ENCODE assay signal across 22 mouse cellular contexts in the genomic region with DNA sequence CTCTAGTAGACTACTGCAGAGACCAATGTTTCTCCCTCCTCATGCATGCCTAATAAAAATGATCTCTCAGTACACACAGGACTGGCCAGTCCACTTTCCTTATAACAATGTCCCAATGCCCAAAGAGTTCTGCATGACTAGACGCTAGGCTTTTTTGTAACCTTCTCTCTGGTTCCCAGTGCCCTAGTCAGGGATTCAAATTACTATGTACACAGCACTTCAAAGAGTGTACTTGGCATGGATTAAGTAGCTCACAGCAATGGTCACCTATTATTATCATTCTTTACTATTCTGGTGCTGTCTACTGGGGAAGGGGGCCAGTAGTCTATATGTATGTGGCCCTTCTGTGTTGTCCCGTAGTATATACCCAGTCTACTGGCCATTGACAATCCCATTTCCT. TPM values are rescaled to one million over a fixed set of nuclear protein-coding genes. Genes with fewer than 3 reads are reported as not detected.
DNase-seq lines count a peak whose midpoint lies in the region; ATAC-seq and TF ChIP-seq lines count a peak whose summit lies in the region.
"Had no signal": no experiment of that assay in that cellular context is flagged by ENCODE, and none has a peak within 500 bp of the region (broad histone marks: within the 10 kb centered on the region; RNA-seq: fewer than 3 reads in every experiment).

No protein-coding gene starts in this region.

- no peak for TF ChIP-seq CTCF in kidney, adult 2 months (conservative IDR thresholded peaks at IDR 0.05; ENCODE audit: insufficient read depth, insufficient read length, low read depth, low read length)
- TF ChIP-seq CTCF in kidney, postnatal 0 days (IDR thresholded peaks at IDR 0.05; ENCODE audit: low read depth), result no peak
- TF ChIP-seq CTCF in midbrain, postnatal 0 days (IDR thresholded peaks at IDR 0.05), result no peak

- no peak overlapping the region for H3K27ac ChIP-seq in kidney, embryonic 15.5 days
- no peak overlapping the region for H3K27ac ChIP-seq in kidney, adult 2 months (ENCODE audit: insufficient read depth, low read depth, low read length)
- H3K27ac ChIP-seq in kidney, postnatal 0 days, result no peak overlapping the region
- no peak overlapping the region for H3K27ac ChIP-seq in midbrain, embryonic 11.5 days (ENCODE audit: low read depth, low read length)
- H3K27ac ChIP-seq in midbrain, postnatal 0 days (ENCODE audit: low read depth, low read length), result no peak overlapping the region
- H3K27ac ChIP-seq: embryonic facial prominence, embryonic 13.5 days; embryonic facial prominence, embryonic 15.5 days; forebrain, embryonic 10.5 days; forebrain, embryonic 12.5 days had no signal

- H3K36me3 ChIP-seq in kidney, embryonic 15.5 days, result no peaks in the 10 kb centered on the region
- H3K36me3 ChIP-seq in kidney, adult 2 months (ENCODE audit: control insufficient read depth, insufficient read depth, low read length), result no peaks in the 10 kb centered on the region
- H3K36me3 ChIP-seq in kidney, postnatal 0 days (ENCODE audit: insufficient read depth, low read length), result no peaks in the 10 kb centered on the region
- H3K36me3 ChIP-seq in midbrain, embryonic 11.5 days (ENCODE audit: control insufficient read depth, insufficient read depth, low read length), result no peaks in the 10 kb centered on the region
- 0 out of 2 replicates have a peak, but pooled peaks cover 3% of the 10 kb centered on the region for H3K36me3 ChIP-seq in midbrain, postnatal 0 days (ENCODE audit: insufficient read depth, low read length)
- H3K36me3 ChIP-seq: embryonic facial prominence, embryonic 13.5 days; embryonic facial prominence, embryonic 15.5 days; forebrain, embryonic 12.5 days had no signal

- 68% methylated on average over 2 of the region's 2 CpGs for WGBS in kidney, embryonic 15.5 days
- WGBS in kidney, adult 2 months, result 69% methylated on average over 2 of the region's 2 CpGs
- 62% methylated on average over 2 of the region's 2 CpGs for WGBS in kidney, postnatal 0 days
- 84% methylated on average over 2 of the region's 2 CpGs for WGBS in midbrain, embryonic 11.5 days
- 92% methylated on average over 2 of the region's 2 CpGs for WGBS in midbrain, postnatal 0 days

- no peak overlapping the region for H3K4me3 ChIP-seq in kidney, embryonic 15.5 days (replicated peaks)
- H3K4me3 ChIP-seq in kidney, adult 2 months (ENCODE audit: insufficient read depth, low read depth, low read length), result no peak overlapping the region
- no peak overlapping the region for H3K4me3 ChIP-seq in kidney, postnatal 0 days (replicated peaks; ENCODE audit: low read depth, low read length)
- no peak overlapping the region for H3K4me3 ChIP-seq in midbrain, embryonic 11.5 days (ENCODE audit: low read depth, low read length)
- H3K4me3 ChIP-seq in midbrain, postnatal 0 days (ENCODE audit: low read depth, low read length), result no peak overlapping the region
- H3K4me3 ChIP-seq: embryonic facial prominence, embryonic 13.5 days; embryonic facial prominence, embryonic 15.5 days; erythroblast, embryonic 14.5 days; forebrain, embryonic 10.5 days; forebrain, embryonic 12.5 days had no signal

- TF ChIP-seq POLR2A in kidney, adult 2 months (IDR thresholded peaks at IDR 0.05; ENCODE audit: low read depth, low read length), result no peak

- H3K4me2 ChIP-seq in kidney, embryonic 15.5 days, result no peak overlapping the region
- H3K4me2 ChIP-seq in kidney, postnatal 0 days (ENCODE audit: low read length), result no peak overlapping the region
- no peak overlapping the region for H3K4me2 ChIP-seq in midbrain, embryonic 11.5 days
- H3K4me2 ChIP-seq in midbrain, postnatal 0 days (ENCODE audit: low read depth, low read length, poor library complexity, severe bottlenecking), result no peak overlapping the region
- H3K4me2 ChIP-seq: embryonic facial prominence, embryonic 13.5 days; embryonic facial prominence, embryonic 15.5 days; forebrain, embryonic 12.5 days had no signal

- DNase-seq in kidney, adult 2 months, result no peak
- peak; percentile 51 for DNase-seq in kidney, postnatal 0 days (ENCODE audit: low spot score)
- no peak for DNase-seq in kidney, adult 11 months
- DNase-seq in midbrain, embryonic 11.5 days (ENCODE audit: low spot score, missing footprints), result peak; percentile 21
- no peak for DNase-seq in midbrain, postnatal 0 days (ENCODE audit: low spot score)
- DNase-seq: adrenal gland, adult 2 months; adrenal gland, postnatal 10 days; adrenal gland, postnatal 25 days; cerebellum, adult 11 months; cerebellum, adult 18-20 months; cerebellum, adult 8-10 months; cerebellum, adult 9-11 months; cerebellum, postnatal 14 days; cerebellum, postnatal 36 days; embryo, embryonic 11 days had no signal

- H3K4me1 ChIP-seq in kidney, embryonic 15.5 days, result no peaks in the 10 kb centered on the region
- H3K4me1 ChIP-seq in kidney, adult 2 months (ENCODE audit: control insufficient read depth, insufficient read depth, low read length), result no peaks in the 10 kb centered on the region
- H3K4me1 ChIP-seq in kidney, postnatal 0 days (replicated peaks; ENCODE audit: insufficient read depth, low read length), result no peaks in the 10 kb centered on the region
- no peaks in the 10 kb centered on the region for H3K4me1 ChIP-seq in midbrain, embryonic 11.5 days (ENCODE audit: control insufficient read depth, insufficient read depth, low read length)
- H3K4me1 ChIP-seq in midbrain, postnatal 0 days (ENCODE audit: insufficient read depth, low read length), result no peaks in the 10 kb centered on the region
- H3K4me1 ChIP-seq: embryonic facial prominence, embryonic 13.5 days; embryonic facial prominence, embryonic 15.5 days; forebrain, embryonic 10.5 days; forebrain, embryonic 12.5 days had no signal

- H3K27me3 ChIP-seq in kidney, embryonic 15.5 days, result no peaks in the 10 kb centered on the region
- no peaks in the 10 kb centered on the region for H3K27me3 ChIP-seq in kidney, adult 2 months (replicated peaks; ENCODE audit: control insufficient read depth, insufficient read depth, low read length)
- H3K27me3 ChIP-seq in kidney, postnatal 0 days (ENCODE audit: insufficient read depth, low read length), result no peaks in the 10 kb centered on the region
- no peaks in the 10 kb centered on the region for H3K27me3 ChIP-seq in midbrain, embryonic 11.5 days (ENCODE audit: control insufficient read depth, insufficient read depth, low read length)
- no peaks in the 10 kb centered on the region for H3K27me3 ChIP-seq in midbrain, postnatal 0 days (ENCODE audit: insufficient read depth, low read length)
- H3K27me3 ChIP-seq: embryonic facial prominence, embryonic 13.5 days; embryonic facial prominence, embryonic 15.5 days; forebrain, embryonic 12.5 days had no signal

- no peak overlapping the region for H3K9ac ChIP-seq in kidney, embryonic 15.5 days
- H3K9ac ChIP-seq in kidney, postnatal 0 days (ENCODE audit: low read depth, low read length), result no peak overlapping the region
- no peak overlapping the region for H3K9ac ChIP-seq in midbrain, embryonic 11.5 days (ENCODE audit: low read length)
- H3K9ac ChIP-seq in midbrain, postnatal 0 days (replicated peaks; ENCODE audit: low read length, poor library complexity, severe bottlenecking), result no peak overlapping the region
- H3K9ac ChIP-seq: embryonic facial prominence, embryonic 13.5 days; embryonic facial prominence, embryonic 15.5 days; forebrain, embryonic 12.5 days had no signal

- H3K9me3 ChIP-seq in kidney, embryonic 15.5 days (replicated peaks), result no peaks in the 10 kb centered on the region
- H3K9me3 ChIP-seq in kidney, postnatal 0 days (replicated peaks; ENCODE audit: low read length), result no peaks in the 10 kb centered on the region
- peaks cover 4% of the 10 kb centered on the region; the same call in 1 of the 2 replicates for H3K9me3 ChIP-seq in midbrain, embryonic 11.5 days (ENCODE audit: control insufficient read depth, low read length)
- H3K9me3 ChIP-seq in midbrain, postnatal 0 days (ENCODE audit: low read length), result no peaks in the 10 kb centered on the region
- H3K9me3 ChIP-seq: embryonic facial prominence, embryonic 13.5 days; embryonic facial prominence, embryonic 15.5 days; forebrain, embryonic 12.5 days had no signal

- peak; percentile 73; the same call in 1 of the 2 replicates for ATAC-seq in kidney, embryonic 15.5 days (replicated peaks; ENCODE audit: low FRiP score)
- peak; percentile 33; the same call in 1 of the 2 replicates for ATAC-seq in kidney, postnatal 0 days (replicated peaks; ENCODE audit: low FRiP score, low read depth)
- ATAC-seq in midbrain, embryonic 11.5 days (ENCODE audit: low FRiP score), result no peak
- ATAC-seq in midbrain, postnatal 0 days (ENCODE audit: low FRiP score), result no peak
- ATAC-seq: forebrain, embryonic 14.5 days had no signal

RNA-seq across cellular contexts. Expression of a gene that starts 40.8 kb away (rescaled TPM):
- 3.7 and 6.4 TPM in 2 replicates for polyA plus RNA-seq in kidney, embryonic 15.5 days (2015; fragmentation: Nextera tagmentation; extraction: Ambion mirVana)
- polyA plus RNA-seq in kidney, adult 2 months (2012; rRNA removed), result 28.5 and 30.1 TPM in 2 replicates
- 4.0 and 4.8 TPM in 2 replicates for polyA plus RNA-seq in kidney, postnatal 0 days (2015; fragmentation: Nextera tagmentation; extraction: Ambion mirVana)
- 8.1 and 8.9 TPM in 2 replicates for polyA plus RNA-seq in midbrain, embryonic 11.5 days (2014; fragmentation: Nextera tagmentation; extraction: Ambion mirVana)
- total RNA-seq in midbrain, postnatal 0 days (2014; rRNA removed), result 1.6 and 2.6 TPM in 2 replicates
- 1.2 and 1.7 TPM in 2 replicates for polyA plus RNA-seq in midbrain, postnatal 0 days (2015; fragmentation: Nextera tagmentation; extraction: Ambion mirVana)
- polyA plus RNA-seq: erythroblast, embryonic 14.5 days had no signal

Comparison
In these comparisons a context has a peak if more than half of its experiments do, and no peak if none do; other contexts are left out.
1. DNase-seq: peak in kidney, postnatal 0 days (single experiment) and midbrain, embryonic 11.5 days (single experiment); none in kidney, adult 2 months (single experiment), kidney, adult 11 months (single experiment) and midbrain, postnatal 0 days (single experiment).
2. ATAC-seq: peak in kidney, embryonic 15.5 days (single experiment) and kidney, postnatal 0 days (single experiment); none in midbrain, embryonic 11.5 days (single experiment) and midbrain, postnatal 0 days (single experiment).